Mouse (Mus musculus) mouse trophoblast stem cell (cell line): Measurements from ENCODE around the gene Slc16a10.

Experiments
- in situ Hi-C, 2 experiments: fragments of 300-500 bp; cut with MseI, MboI; formaldehyde crosslinking; loops; 2 replicates in 1 of 2; 3 replicates in 1 of 2; pipeline ENCODE4 v1.15.1; 2025

The Slc16a10 gene

DNA sequence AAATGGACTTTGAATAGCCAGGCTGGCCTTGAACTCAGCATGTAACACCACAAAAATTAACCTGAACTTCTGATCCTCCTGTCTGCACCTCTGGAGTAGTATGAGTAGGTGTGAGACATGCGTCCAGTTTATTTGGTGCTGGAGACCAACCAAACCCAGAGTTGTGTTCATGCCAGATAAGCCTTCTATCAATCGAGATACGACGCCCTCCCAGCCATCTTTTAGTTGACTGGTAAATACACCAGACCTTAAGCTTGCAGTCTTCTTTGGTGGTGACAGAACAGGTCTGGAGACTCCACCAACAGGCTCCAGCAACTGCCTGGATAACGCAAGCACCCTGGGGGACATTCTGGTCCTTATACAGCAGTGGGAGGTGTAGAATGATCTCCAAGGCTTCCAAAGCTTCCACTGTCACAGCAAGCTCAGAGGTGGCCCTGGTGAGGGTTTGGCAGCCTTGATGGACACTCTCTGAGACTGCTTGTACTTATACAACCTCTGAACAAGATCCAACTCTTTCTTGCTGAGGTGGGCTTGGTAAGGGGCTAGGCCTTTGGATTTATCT, 7.6 kb upstream of the Slc16a10 start:
- in situ Hi-C loops, result no loop called here

- in situ Hi-C loops, result no loop called here
Observed at GRCm38 (mm10) chr10:40147325-40148059, 5.4 kb upstream of the Slc16a10 start.

DNA sequence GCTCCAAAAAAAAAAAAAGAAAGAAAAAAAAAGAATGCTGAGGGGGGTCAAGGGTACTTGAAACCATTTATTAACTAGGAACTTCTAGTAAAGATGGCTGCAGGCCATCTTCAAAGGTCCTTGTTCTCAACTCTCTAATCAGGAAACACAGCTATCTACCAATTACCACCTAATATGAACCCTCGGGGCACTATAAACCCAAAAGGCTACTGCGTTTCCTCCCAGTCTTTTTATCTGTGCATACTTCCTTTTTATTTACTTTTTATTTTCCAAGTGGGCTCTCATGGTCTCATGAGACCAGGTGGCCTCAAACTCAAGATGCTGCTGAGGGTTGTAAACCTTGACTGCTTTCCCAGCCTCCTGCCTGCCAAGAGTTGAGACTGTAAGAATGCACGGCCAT, 4.4 kb upstream of the Slc16a10 start:
- in situ Hi-C loops, result no loop called here

GRCm38 (mm10) chr10:40144815-40145214, 2.8 kb upstream of the Slc16a10 start:
- in situ Hi-C loops, result no loop called here

GRCm38 (mm10) chr10:40141016-40141851, 824 bp downstream of the Slc16a10 start:
- in situ Hi-C loops, result no loop called here

DNA sequence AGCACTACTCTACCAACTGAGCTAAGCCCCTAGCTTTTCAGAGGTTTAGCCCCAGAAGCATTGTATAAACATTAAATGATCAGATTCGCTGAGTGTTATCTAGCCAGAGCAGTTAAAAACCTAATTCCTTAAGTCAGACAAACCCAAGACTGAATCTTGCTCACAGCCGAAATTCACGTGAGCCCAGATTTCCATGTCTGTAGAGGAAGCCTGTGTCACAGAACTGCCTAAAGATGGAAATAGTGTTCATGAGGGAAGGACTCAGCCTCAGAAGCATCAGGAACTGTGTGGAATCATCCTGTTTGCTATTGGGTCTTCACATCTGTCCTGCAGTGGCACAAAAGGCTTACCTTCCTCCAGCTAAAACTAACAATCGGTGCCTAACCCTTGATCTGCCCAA, 2.4 kb downstream of the Slc16a10 start:
- in situ Hi-C loops, result no loop called here

DNA sequence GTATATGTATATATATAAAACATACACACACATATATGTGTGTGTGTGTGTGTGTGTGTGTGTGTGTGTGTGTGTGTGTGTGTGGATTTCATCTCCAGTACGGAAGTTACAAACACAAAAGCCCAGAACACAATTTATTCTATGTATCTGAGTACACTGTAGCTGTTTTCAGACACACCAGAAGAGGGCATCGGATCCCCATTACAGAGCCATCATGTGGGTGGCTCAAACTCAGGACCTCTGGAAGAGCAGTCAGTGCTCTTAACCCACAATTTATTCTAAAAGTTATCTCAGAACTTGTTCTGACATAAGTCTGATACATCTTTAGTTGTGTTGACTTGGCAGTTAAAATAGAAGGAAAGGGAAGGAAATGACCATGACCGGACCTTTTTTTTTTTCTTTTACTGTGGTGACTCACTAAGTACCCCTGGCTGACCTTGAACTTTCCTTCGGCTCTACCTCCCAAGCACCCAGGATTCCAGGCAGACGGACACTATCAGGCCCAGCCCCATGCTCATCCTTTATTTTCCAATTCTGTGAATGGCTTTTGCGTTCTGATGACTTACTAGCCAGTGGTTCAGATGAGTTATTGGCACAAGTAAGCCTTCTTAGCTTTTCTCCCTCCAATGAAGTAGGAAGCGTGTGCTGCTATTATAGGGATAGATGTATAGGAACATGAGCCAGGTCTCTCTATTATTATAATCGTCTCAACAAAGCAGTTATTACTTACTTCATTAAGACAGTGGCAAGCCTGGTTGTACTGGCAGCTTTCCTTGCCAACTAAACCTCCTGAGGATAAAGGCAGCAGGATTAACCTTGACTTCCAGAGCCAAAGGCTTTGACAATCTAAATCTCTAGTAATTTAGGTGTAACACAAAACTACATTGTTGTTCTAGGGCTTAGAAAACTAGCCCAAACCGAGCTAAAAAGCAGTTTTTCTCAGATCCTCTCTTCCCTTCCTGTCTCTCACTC, 6.0 kb downstream of the Slc16a10 start:
- in situ Hi-C loops, result no loop called here

- in situ Hi-C loops, result no loop called here
Observed at GRCm38 (mm10) chr10:40134906-40135305, 7.2 kb downstream of the Slc16a10 start.

- in situ Hi-C loops, result no loop called here
Observed at GRCm38 (mm10) chr10:40133636-40134035, 8.4 kb downstream of the Slc16a10 start.

DNA sequence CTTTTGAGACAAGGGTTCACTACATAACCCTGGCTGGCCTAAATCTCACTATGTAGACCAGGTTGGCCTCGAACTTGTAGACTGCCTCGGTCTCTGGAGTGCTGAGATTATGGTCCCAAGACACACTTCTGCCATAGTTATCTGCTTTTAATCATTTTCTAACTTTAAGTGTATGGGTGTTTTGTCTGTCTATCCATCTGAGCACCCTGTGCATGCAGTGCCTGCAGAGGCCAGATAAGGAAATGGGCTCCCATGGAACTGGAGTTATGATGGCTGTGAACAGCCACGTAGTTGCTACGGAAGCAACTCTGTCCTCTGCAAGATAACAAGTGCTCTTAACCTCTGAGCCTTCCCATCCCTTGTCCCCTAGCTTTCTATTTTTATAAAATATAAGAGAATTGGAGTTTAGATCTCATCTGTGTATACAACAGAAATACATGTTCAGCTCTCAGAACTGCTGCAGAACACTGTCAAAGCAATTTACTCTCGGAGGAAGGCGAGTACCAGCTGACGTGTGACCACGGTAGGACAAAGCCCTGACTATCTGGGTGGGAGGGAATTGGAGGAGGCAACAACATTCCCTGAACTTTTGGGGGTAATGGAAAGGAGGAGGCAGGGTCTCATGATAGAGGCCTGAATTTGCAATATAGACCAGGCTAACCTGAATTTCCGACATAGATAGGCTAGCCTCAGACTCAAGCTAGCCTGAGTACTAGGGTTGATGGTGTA, 10.2 kb downstream of the Slc16a10 start:
- in situ Hi-C loops, result no loop called here

GRCm38 (mm10) chr10:40130126-40130525, 11.9 kb downstream of the Slc16a10 start:
- in situ Hi-C loops, result no loop called here

GRCm38 (mm10) chr10:40129134-40129533, 12.9 kb downstream of the Slc16a10 start:
- in situ Hi-C loops, result no loop called here

- in situ Hi-C loops, result no loop called here
Observed at GRCm38 (mm10) chr10:40128497-40128896, 13.6 kb downstream of the Slc16a10 start.

- in situ Hi-C loops, result no loop called here
Observed at GRCm38 (mm10) chr10:40125200-40125599, 16.9 kb downstream of the Slc16a10 start.

GRCm38 (mm10) chr10:40124570-40124969, 17.5 kb downstream of the Slc16a10 start:
- in situ Hi-C loops, result no loop called here

DNA sequence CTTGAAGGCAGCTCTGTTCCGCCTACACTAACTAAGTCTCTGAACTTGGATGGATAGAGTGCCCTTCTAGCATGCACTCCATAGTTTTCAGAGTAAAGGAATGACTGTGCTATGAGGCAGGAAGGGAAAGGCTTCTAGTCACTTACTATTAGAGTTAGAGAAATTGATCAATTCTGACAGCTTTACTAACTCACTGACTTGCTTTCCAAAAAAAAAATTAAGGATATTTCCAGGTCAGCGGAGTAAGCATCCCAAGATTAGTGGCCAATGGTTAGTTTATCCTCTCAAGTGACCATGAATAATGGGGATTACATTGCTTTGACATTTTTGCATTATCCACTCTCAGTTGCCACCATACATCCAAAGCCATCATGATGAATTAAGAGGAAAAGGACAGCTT, 18.0 kb downstream of the Slc16a10 start:
- in situ Hi-C loops, result no loop called here

- in situ Hi-C loops, result no loop called here
Observed at GRCm38 (mm10) chr10:40119466-40119865, 22.6 kb downstream of the Slc16a10 start.

DNA sequence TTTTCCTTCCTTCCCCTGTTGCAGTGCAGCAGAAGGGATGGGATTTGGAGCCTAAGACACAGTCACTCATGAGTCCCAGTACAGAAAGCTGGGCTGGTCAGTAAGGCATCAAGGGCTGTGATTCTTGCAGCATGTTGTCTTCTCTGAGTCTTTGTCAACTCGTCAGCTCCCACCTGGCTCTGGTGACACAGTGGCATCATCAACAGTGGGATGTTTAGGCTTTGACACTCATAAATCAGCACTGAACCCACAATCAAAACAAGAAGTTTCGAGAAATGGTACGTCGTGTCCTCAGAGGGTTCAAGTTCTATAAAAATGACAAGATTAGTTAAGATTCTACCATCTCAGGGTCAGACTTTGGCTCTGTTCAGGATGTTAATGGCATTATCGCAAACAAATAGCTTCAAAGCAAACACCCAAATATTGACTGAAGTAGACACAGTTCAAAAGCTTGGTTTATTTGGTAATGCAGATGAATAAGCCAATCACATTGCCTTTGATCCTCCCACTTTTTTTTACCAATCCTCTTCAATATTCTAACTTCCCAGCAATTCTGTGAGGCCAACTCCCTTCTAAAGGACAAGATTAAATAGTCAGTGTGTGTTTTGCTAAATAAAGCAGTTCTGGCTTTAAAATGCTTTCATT, 23.2 kb downstream of the Slc16a10 start:
- in situ Hi-C loops, result no loop called here

- in situ Hi-C loops, result no loop called here
Observed at GRCm38 (mm10) chr10:40113517-40114085, 28.5 kb downstream of the Slc16a10 start.

DNA sequence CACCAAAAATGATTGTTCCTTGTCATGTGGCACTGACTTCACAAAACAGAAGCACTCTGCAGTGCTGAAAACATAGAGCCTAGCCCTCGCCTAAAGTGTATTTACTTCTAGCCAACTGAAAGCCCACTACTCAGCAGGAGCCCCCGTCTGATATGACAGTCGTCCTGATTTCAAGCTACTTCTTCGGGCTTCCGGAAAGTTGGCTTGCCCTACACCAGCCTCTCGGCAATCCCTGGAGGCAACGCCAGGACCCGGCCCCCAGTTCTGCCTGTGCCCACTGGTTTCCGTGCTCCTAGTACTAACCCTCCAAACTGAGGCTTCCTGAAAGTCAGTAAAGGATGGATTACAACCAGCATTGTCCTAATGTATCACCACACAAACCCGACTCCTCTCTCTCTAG, 29.8 kb downstream of the Slc16a10 start:
- in situ Hi-C loops, result no loop called here
